Comparison of ENCODE assay signal across 8 mouse cellular contexts in the genomic region with DNA sequence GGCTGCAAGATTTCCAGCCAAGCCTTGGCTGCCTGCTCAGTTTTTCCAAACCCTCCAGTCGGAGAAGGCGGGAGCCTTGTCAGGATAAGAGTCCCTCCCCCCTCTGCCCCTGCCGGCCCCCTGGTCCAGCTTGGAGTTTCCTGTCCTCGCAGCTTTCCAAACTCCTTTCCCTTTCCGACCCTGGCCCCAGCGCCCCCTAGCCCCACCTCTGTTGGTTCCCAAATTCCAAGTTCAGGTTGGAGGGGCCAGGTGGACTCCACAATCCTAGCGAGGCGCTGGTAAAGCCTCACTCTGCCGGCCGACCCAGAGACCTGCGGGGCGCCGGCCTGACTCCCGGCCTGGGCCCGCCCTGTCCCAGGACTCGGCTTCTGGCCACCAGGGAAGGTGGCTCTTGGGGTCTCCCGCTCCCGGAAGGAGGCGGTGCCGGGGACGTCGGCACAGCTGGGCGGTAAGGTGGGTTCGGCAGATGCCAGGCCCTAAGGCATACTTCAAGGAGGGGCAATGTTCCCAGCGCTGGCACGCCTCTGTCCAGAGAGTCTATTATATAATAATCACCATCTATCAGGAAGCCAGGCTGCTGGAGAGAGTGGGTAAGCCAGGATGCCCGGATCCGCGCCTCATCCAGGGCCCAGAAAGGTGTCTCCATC. TPM values are rescaled to one million over a fixed set of nuclear protein-coding genes. Genes with fewer than 3 reads are reported as not detected.
DNase-seq lines count a peak whose midpoint lies in the region; ATAC-seq lines count a peak whose summit lies in the region.

No protein-coding gene starts in this region.

- H3K4me1 ChIP-seq in embryonic facial prominence, embryonic 11.5 days (ENCODE audit: control insufficient read depth, insufficient read depth, low read length) = peaks cover 3% of the 10 kb centered on the region; the same call in 1 of the 2 replicates
- H3K4me1 ChIP-seq in heart, embryonic 11.5 days (ENCODE audit: control insufficient read depth, insufficient read depth, low read length) = peaks cover 14% of the 10 kb centered on the region
- H3K4me1 ChIP-seq in kidney, embryonic 14.5 days (ENCODE audit: control insufficient read depth, insufficient read depth, low read length) = peaks cover 9% of the 10 kb centered on the region
- peaks cover 44% of the 10 kb centered on the region for H3K4me1 ChIP-seq in liver, embryonic 13.5 days (replicated peaks)
- peaks cover 11% of the 10 kb centered on the region for H3K4me1 ChIP-seq in neural tube, embryonic 14.5 days (ENCODE audit: control insufficient read depth, insufficient read depth, low read length)

- peak; percentile 85 for DNase-seq in 3134 (ENCODE audit: extremely low read depth, insufficient read length, low spot score)
- DNase-seq in adipocyte (ENCODE audit: low spot score) = peak; percentile 76
- peak; percentile 93 for DNase-seq in embryonic facial prominence, embryonic 11.5 days (ENCODE audit: low spot score)
- DNase-seq in liver, embryonic 13.5 days = no peak
- DNase-seq in urinary bladder, postnatal 36 days (ENCODE audit: low spot score in 2 of 2) = peak; percentile 72 to 78

- H3K27ac ChIP-seq in embryonic facial prominence, embryonic 11.5 days (replicated peaks; ENCODE audit: low read depth, low read length) = peak overlapping the region; percentile 88
- peak overlapping the region; percentile 92 for H3K27ac ChIP-seq in heart, embryonic 11.5 days (ENCODE audit: low read depth, low read length)
- peak overlapping the region; percentile 97 for H3K27ac ChIP-seq in kidney, embryonic 14.5 days (ENCODE audit: low read depth, low read length)
- H3K27ac ChIP-seq in liver, embryonic 13.5 days = peak overlapping the region; percentile 66
- peak overlapping the region; percentile 95 for H3K27ac ChIP-seq in neural tube, embryonic 14.5 days (ENCODE audit: low read depth, low read length)

- no peaks in the 10 kb centered on the region for H3K27me3 ChIP-seq in embryonic facial prominence, embryonic 11.5 days (ENCODE audit: control insufficient read depth, insufficient read depth, low read length)
- no peaks in the 10 kb centered on the region for H3K27me3 ChIP-seq in heart, embryonic 11.5 days (ENCODE audit: control insufficient read depth, insufficient read depth, low read length)
- H3K27me3 ChIP-seq in kidney, embryonic 14.5 days (ENCODE audit: control insufficient read depth, insufficient read depth, low read length) = no peaks in the 10 kb centered on the region
- peaks cover 63% of the 10 kb centered on the region for H3K27me3 ChIP-seq in liver, embryonic 13.5 days
- H3K27me3 ChIP-seq in neural tube, embryonic 14.5 days (ENCODE audit: control insufficient read depth, insufficient read depth, low read length) = no peaks in the 10 kb centered on the region

- no peaks in the 10 kb centered on the region for H3K9me3 ChIP-seq in embryonic facial prominence, embryonic 11.5 days (replicated peaks; ENCODE audit: control insufficient read depth, low read length)
- H3K9me3 ChIP-seq in heart, embryonic 11.5 days (replicated peaks; ENCODE audit: control insufficient read depth, low read length) = no peaks in the 10 kb centered on the region
- H3K9me3 ChIP-seq in kidney, embryonic 14.5 days (ENCODE audit: control insufficient read depth, low read length) = no peaks in the 10 kb centered on the region
- H3K9me3 ChIP-seq in liver, embryonic 13.5 days (replicated peaks) = no peaks in the 10 kb centered on the region
- no peaks in the 10 kb centered on the region for H3K9me3 ChIP-seq in neural tube, embryonic 14.5 days (ENCODE audit: control insufficient read depth, low read length)

- peak overlapping the region; percentile 54 for H3K9ac ChIP-seq in embryonic facial prominence, embryonic 11.5 days (replicated peaks; ENCODE audit: low read length)
- H3K9ac ChIP-seq in heart, embryonic 11.5 days (ENCODE audit: low read depth, low read length) = peak overlapping the region; percentile 78
- H3K9ac ChIP-seq in kidney, embryonic 14.5 days (ENCODE audit: low read depth, low read length) = peak overlapping the region; percentile 74
- peak overlapping the region; percentile 58 for H3K9ac ChIP-seq in liver, embryonic 13.5 days
- H3K9ac ChIP-seq in neural tube, embryonic 14.5 days (replicated peaks; ENCODE audit: low read depth, low read length) = peak overlapping the region; percentile 89

- peak overlapping the region; percentile 74 for H3K4me3 ChIP-seq in embryonic facial prominence, embryonic 11.5 days (ENCODE audit: low read depth, low read length)
- H3K4me3 ChIP-seq in heart, embryonic 11.5 days (ENCODE audit: low read depth, low read length) = peak overlapping the region; percentile 75
- peak overlapping the region; percentile 60 for H3K4me3 ChIP-seq in kidney, embryonic 14.5 days (ENCODE audit: low read length)
- peak overlapping the region; percentile 62 for H3K4me3 ChIP-seq in liver, embryonic 13.5 days (replicated peaks)
- H3K4me3 ChIP-seq in neural tube, embryonic 14.5 days (ENCODE audit: low read depth, low read length) = peak overlapping the region; percentile 81

- WGBS in embryonic facial prominence, embryonic 11.5 days = under 1% methylated on average over 29 of the region's 29 CpGs
- under 1% methylated on average over 29 of the region's 29 CpGs for WGBS in heart, embryonic 11.5 days (ENCODE audit: insufficient replicate concordance)
- 0% methylated on average over 29 of the region's 29 CpGs for whole genome bisulfite sequencing in kidney, embryonic 14.5 days
- under 1% methylated on average over 29 of the region's 29 CpGs for WGBS in liver, embryonic 13.5 days (ENCODE audit: insufficient replicate concordance)
- WGBS in neural tube, embryonic 14.5 days = 0% methylated on average over 29 of the region's 29 CpGs

- no peaks in the 10 kb centered on the region for H3K36me3 ChIP-seq in embryonic facial prominence, embryonic 11.5 days (replicated peaks; ENCODE audit: control insufficient read depth, insufficient read depth, low read depth, low read length)
- no peaks in the 10 kb centered on the region for H3K36me3 ChIP-seq in heart, embryonic 11.5 days (ENCODE audit: control insufficient read depth, insufficient read depth, low read length)
- no peaks in the 10 kb centered on the region for H3K36me3 ChIP-seq in kidney, embryonic 14.5 days (ENCODE audit: control insufficient read depth, insufficient read depth, low read length)
- no peaks in the 10 kb centered on the region for H3K36me3 ChIP-seq in liver, embryonic 13.5 days
- H3K36me3 ChIP-seq in neural tube, embryonic 14.5 days (ENCODE audit: control insufficient read depth, insufficient read depth, low read length) = no peaks in the 10 kb centered on the region

- peak; percentile 58 for ATAC-seq in embryonic facial prominence, embryonic 11.5 days (replicated peaks; ENCODE audit: insufficient number of reproducible peaks, low FRiP score, low TSS enrichment, low read depth)
- peak; percentile 59 for ATAC-seq in heart, embryonic 11.5 days (replicated peaks; ENCODE audit: insufficient number of reproducible peaks, low FRiP score, low TSS enrichment)
- peak; percentile 60 for ATAC-seq in kidney, embryonic 14.5 days (ENCODE audit: low FRiP score, low TSS enrichment)
- ATAC-seq in liver, embryonic 13.5 days (ENCODE audit: low read depth) = peak; percentile 21
- ATAC-seq in neural tube, embryonic 14.5 days (ENCODE audit: low read depth) = peak; percentile 49

- peak overlapping the region; percentile 67 for H3K4me2 ChIP-seq in embryonic facial prominence, embryonic 11.5 days (ENCODE audit: low read depth, low read length)
- peak overlapping the region; percentile 83 for H3K4me2 ChIP-seq in heart, embryonic 11.5 days
- H3K4me2 ChIP-seq in kidney, embryonic 14.5 days (replicated peaks; ENCODE audit: low read depth, low read length) = peak overlapping the region; percentile 95
- H3K4me2 ChIP-seq in liver, embryonic 13.5 days = peak overlapping the region; percentile 86
- peak overlapping the region; percentile 98 for H3K4me2 ChIP-seq in neural tube, embryonic 14.5 days (ENCODE audit: low read depth, low read length)

RNA-seq across cellular contexts. Expression of a gene that starts 3.5 kb away (rescaled TPM):
- polyA plus RNA-seq in embryonic facial prominence, embryonic 11.5 days (2014; fragmentation: Nextera tagmentation; extraction: Ambion mirVana) = 10.3 and 11.8 TPM in 2 replicates
- polyA plus RNA-seq in heart, embryonic 11.5 days (2014; fragmentation: Nextera tagmentation; extraction: Ambion mirVana) = 8.7 and 9.3 TPM in 2 replicates
- 14.5 and 14.6 TPM in 2 replicates for polyA plus RNA-seq in kidney, embryonic 14.5 days (2014; fragmentation: Nextera tagmentation; extraction: Ambion mirVana)
- 1.0 and 1.5 TPM in 2 replicates for polyA plus RNA-seq in liver, embryonic 13.5 days (2015; fragmentation: Nextera tagmentation; extraction: Ambion mirVana)
- polyA plus RNA-seq in neural tube, embryonic 14.5 days (2014; fragmentation: Nextera tagmentation; extraction: Ambion mirVana) = 11.5 and 12.3 TPM in 2 replicates

RNA-seq across cellular contexts. Expression of a gene that starts 24.3 kb away (rescaled TPM):
- polyA plus RNA-seq in embryonic facial prominence, embryonic 11.5 days (2014; fragmentation: Nextera tagmentation; extraction: Ambion mirVana) = 0.59 and 1.3 TPM in 2 replicates
- 0.14 TPM in 1 of 2 replicates, not detected in the other for polyA plus RNA-seq in heart, embryonic 11.5 days (2014; fragmentation: Nextera tagmentation; extraction: Ambion mirVana)
- polyA plus RNA-seq in kidney, embryonic 14.5 days (2014; fragmentation: Nextera tagmentation; extraction: Ambion mirVana) = 0.30 and 0.39 TPM in 2 replicates
- polyA plus RNA-seq in liver, embryonic 13.5 days (2015; fragmentation: Nextera tagmentation; extraction: Ambion mirVana) = not detected in 2 replicates
- polyA plus RNA-seq in neural tube, embryonic 14.5 days (2014; fragmentation: Nextera tagmentation; extraction: Ambion mirVana) = not detected in 2 replicates

RNA-seq across cellular contexts. Expression of a gene that starts 38.1 kb away (rescaled TPM):
- not detected in 2 replicates for polyA plus RNA-seq in embryonic facial prominence, embryonic 11.5 days (2014; fragmentation: Nextera tagmentation; extraction: Ambion mirVana)
- polyA plus RNA-seq in heart, embryonic 11.5 days (2014; fragmentation: Nextera tagmentation; extraction: Ambion mirVana) = not detected in 2 replicates
- not detected in 2 replicates for polyA plus RNA-seq in kidney, embryonic 14.5 days (2014; fragmentation: Nextera tagmentation; extraction: Ambion mirVana)
- not detected in 2 replicates for polyA plus RNA-seq in liver, embryonic 13.5 days (2015; fragmentation: Nextera tagmentation; extraction: Ambion mirVana)
- not detected in 2 replicates for polyA plus RNA-seq in neural tube, embryonic 14.5 days (2014; fragmentation: Nextera tagmentation; extraction: Ambion mirVana)
